Mouse (Mus musculus) adrenal gland, adult 8-10 months (tissue): Measurements from ENCODE around the gene Mto1. TPM values are rescaled to one million over a fixed set of nuclear protein-coding genes. Genes with fewer than 3 reads are reported as not detected.
A peak's percentile ranks its signal among the peaks of the same experiment; 100 is the strongest.
"Not testable (repeated sequence)": the region's sequence is repeated elsewhere in the genome, so short reads cannot be mapped to it uniquely, and the experiment has no call there.

Experiments used
- DNase-seq: peaks from one replicate; pipeline ENCODE4 v3.0.0; 2022
- total RNA-seq, 4 experiments: library from RNA; stranded (reverse); gene quantifications; 2 replicates each; pipeline ENCODE4 v1.2.4; 2022

Gene Mto1
- total RNA-seq, 4 experiments from 2014 or later: 27.4 to 33.7 (median 30.5) TPM

DNA sequence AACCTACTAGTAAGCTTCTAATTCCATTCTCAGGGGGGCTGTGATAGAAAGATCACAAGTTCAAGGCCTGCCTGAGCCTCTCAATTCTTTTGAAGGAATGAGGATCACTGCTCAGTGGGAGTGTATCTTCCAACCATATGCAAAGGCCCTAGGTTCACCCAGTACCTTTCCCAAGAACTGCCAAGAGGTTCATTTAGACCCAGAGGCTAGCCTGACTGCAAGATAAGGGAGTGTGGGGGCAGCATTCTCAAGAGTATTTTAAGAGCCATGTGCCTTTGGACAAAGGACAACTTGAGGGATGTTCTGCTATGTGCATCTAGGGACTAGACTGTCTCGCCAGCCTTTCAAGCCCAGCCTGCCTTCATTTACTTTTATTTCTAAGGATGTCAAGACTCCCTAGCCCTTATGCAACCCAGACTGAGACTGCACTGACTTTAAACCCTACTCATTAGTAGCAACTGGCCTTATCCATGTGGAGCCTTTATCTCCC, 28.6 kb downstream of the Mto1 start:
- no peak for DNase-seq

DNA sequence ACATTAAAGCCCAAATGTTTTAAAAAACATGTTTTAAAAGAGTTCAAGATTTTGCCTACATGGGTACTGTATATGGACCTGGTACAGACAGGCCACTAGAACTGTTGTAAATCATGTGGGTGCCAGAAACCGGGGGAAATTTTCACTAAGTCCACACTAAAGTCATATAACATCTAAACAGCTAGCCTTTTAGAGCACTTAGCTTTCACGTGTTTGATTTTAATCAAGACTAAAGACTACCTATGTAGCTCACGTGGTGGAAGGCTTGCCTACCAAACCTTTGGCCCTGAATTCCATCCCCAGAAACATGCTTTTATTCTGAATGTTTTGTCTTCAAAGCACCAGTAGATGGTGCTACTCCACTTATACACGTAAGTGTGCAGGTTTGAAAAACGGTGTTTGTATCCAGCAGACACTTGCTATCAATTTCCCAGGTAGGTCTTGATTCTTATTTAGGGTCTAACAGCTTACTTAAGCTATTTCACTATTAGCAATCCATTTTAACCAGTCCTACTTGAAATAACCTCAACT, 29.1 kb downstream of the Mto1 start:
- no peak for DNase-seq

DNA sequence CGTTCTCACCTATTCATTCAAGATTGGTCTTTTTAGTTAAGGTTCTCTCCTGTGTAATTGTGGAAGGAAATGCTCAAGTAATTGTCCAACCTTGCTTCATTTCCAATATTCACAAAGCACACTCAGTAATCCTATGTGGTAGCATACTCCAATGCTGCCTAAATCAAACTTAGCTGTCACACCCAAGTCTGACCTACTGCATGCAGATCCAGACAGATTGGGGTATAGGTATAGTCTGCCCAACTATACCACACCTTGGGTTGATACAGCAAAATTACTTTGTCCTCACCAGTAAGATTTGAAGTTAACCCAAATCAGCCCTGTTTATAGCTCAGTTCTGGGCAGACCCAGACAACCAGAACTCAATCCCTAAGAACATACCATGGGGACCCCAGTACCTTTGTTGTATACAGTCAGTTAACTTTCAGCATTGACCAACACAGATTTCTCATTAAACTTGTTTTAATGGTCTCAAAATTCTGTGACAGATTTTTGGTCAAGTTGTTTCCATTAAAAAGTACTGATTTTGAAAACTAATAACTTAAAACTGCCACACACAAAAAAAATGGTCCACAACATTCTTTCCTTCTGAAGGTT, 30.1 kb downstream of the Mto1 start:
- not testable (repeated sequence) for DNase-seq

GRCm38 (mm10) chr9:78479308-78479707, 31.3 kb downstream of the Mto1 start:
- not testable (repeated sequence) for DNase-seq

GRCm38 (mm10) chr9:78480227-78480626, 32.2 kb downstream of the Mto1 start:
- not testable (repeated sequence) for DNase-seq

DNA sequence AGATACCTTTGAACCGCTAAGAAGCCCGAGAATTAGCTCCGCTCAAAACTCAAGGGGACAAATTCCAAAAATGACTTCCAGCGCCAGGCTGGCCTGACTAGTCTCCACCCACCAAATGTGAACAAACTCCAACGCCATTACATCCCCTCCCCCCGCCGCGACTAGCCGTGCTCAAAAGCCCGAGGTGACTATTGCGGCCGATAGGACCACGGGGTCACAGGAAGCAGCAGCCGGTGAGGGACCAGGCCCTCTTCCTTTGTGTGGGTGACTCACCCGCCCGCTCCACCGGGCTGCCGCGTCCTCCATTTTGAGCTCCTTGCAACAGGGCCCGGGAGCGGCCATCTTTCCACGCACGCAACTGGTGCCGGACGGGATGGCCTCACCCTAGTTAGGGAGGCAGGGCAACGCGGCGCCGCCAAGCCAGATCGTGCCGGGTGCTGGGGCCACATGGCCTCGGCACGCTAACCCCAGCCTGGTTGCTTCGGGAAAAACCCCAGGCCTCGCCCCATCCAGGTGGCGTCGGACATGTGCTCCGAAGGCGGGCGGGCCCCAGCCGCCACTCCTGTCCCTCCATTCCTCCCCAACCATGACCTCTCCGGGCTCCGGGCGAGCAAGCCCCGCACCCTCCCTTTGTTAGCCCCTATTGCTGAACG, 32.8 kb downstream of the Mto1 start:
- DNase-seq: peak; percentile 78

GRCm38 (mm10) chr9:78481423-78482331, 33.7 kb downstream of the Mto1 start:
- DNase-seq: peak; percentile 98

DNA sequence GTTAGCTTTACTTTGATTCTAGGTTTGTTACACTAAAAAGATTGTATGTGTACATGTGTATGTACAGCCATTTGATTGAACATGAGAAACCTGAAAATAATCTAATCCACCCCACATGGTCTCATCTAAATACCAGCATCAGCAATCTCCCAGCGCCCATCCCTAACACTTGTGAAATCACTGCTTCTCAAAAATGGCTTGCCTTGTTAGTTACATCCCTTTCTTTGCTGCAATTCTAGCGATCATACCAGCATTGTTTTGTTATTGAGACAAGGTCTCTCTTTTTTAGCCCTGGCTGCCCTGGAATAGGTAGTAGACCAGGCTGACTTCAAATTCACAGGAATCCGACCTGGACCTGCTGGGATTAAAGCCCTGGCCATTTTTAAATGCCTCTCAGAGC, 34.4 kb downstream of the Mto1 start:
- DNase-seq: no peak

DNA sequence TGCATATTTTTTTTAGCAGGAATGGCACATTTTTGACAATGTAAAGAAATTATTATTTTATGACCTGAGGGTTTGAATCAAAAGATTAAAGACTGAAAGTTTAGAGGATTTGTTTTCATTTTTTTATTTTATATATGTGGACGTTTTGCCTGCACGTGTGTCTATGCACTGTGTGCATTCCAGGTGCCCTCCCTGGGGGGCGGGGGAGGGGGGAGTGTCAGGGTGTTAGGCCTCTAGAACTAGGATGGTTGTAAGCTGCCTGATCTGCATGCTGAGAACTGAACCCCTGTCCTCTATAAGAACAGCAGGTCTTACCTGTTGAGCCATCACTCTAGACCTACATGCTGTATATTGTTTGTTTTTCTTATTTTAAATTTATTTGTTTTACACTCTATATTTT, 36.7 kb downstream of the Mto1 start:
- DNase-seq: no peak

DNA sequence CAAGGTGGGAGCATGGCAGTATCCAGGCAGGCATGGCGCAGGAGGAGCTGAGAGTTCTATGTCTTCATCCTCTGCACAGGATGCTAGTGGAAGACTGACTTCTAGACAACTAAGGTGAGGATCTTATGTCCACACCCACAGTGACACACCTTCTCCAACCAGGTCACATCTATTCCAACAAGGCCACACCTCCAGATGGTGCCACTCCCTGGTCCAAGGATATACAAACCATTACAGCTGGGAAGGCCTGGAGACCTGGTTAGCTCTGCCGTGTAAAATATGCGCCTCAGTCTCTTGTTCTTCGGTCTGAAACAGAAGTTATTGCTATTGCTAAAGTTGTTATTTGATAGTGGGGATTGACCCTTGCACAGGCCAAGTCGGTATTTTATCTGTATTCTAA, 40.0 kb downstream of the Mto1 start:
- not testable (repeated sequence) for DNase-seq

DNA sequence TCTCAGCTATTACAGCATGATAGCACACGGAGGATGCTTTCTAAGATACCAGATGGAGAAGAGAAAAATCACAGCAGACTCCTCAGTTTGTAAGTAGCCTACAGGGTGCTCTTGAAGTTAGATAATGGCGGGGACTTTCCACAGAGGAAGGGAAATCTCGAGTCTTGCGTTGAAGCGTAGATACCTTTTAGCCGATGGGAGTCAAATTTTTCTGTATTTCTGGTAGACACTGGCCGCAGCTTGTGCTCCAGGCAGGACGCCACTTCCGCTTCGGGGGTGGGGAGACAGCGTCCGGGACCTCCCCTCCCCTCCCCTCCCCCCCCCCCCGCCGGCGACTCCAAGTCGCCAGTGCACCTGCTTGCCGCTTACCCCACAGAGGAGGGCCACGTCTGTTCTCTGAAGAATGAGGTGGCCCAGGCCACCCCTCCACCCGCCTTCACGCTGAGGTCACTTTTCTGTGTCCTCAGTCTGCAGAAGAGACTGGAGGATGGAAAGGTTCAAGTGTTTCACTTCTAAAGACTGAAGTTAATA, 40.9 kb downstream of the Mto1 start, which contains the start of gene Eef1a1:
TSS of gene Eef1a1 (minus strand) at position 262 of the 531 bp plus-strand sequence.
- peak; percentile 41 for DNase-seq

DNA sequence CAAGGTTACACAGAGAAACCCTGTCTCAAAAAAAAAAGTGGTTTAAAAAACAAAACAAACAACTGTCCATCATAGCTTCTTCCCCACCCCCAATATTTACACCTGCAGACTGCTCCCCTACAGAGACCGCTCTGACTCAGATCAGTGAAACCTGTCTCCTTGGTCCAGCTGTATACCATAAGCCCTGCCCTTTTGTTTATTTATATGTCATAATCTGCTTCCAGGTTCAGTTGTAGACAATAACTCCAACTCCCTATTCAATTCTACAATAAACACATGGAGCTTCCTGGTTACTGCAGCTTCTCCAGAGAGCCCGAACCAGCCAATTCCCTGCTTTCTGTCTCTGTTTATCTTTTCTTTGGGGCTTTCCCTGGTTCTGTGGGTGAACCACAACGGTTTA, 43.2 kb downstream of the Mto1 start:
- no peak for DNase-seq

DNA sequence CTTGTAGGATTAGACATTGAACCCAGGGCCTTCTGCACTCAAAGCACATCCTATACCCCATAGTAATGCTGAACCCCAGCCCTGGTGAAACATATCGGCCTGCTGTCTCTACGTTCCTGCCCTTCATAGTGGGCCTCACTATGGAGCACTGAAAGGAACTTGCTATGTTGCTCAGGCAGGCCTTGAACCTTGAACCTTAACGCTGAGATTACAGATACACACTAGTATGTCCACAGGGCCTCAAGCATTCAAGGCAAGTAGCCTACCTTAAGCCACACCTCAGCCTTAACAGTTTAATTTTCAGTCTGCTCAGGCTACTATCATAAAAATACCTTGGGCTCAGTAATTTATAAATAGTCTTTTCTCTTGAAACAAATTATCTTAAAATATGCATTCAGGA, 44.2 kb downstream of the Mto1 start:
- no peak for DNase-seq

- no peak for DNase-seq
Observed at GRCm38 (mm10) chr9:78493171-78493570, 45.2 kb downstream of the Mto1 start.

- DNase-seq: no peak
Observed at GRCm38 (mm10) chr9:78500386-78500785, 52.4 kb downstream of the Mto1 start.

DNA sequence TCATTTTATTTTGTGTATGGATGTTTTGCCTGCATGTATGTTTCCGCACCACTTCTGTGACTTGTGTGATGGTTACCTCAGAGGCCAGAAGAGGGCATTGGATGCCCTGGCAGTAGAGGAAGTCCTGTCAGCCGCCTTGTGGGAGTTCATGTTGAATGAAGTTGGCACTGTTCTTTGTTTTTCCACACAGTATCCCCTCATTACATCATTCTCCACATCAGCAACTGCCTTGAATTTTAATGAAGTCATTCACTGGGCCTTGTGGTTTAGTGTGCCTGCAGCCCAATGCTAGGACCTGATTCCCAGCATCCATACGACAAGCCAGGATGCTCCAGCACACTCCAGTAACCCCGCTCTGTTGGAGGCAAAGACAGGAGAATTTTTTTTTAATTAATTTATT, 53.3 kb downstream of the Mto1 start:
- DNase-seq: no peak

DNA sequence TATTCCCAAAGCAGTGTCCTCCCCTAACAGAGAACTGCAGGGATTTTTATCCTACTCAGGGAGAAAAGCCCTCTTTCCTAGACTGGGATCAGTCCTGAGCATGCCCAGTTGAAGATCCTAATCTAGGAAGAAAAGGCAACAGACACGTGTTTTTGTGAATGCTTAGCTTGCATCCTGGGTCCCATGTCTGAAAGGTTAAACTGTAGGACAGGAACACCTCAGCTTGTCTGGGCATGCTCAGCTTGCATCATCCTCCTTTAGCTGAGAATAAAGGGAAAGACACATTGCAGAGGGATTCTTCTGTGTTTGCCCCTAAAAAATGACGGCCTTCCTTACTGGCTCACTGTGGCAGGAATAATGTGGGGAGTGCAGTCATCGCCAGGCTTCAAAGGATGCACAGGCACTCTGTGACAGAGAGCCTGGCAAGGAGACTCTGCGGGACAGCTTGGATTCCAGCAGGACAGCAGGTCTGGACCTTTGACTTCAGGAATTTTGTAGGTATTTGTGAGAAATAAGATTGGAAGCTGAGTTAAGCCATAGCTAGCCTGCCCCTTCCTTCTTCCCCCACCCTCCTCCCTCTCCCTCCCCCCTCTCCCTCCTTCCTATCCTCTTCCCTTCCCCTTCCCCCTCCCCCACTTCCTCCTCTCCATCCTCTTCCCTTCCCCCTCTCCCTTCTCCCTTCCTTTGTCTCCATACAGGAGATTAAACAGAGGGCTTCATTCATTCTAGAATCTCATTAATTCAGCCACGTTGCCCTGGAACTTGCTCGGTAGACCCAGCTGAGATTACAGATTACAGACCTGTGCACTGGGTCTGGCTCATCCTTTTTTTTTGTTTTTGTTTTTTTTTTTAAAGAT, 55.4 kb downstream of the Mto1 start:
- no peak for DNase-seq

- no peak for DNase-seq
Observed at GRCm38 (mm10) chr9:78504133-78504532, 56.1 kb downstream of the Mto1 start.

- DNase-seq: no peak
Observed at GRCm38 (mm10) chr9:78504679-78505078, 56.7 kb downstream of the Mto1 start.

GRCm38 (mm10) chr9:78505223-78505622, 57.2 kb downstream of the Mto1 start:
- no peak for DNase-seq

DNA sequence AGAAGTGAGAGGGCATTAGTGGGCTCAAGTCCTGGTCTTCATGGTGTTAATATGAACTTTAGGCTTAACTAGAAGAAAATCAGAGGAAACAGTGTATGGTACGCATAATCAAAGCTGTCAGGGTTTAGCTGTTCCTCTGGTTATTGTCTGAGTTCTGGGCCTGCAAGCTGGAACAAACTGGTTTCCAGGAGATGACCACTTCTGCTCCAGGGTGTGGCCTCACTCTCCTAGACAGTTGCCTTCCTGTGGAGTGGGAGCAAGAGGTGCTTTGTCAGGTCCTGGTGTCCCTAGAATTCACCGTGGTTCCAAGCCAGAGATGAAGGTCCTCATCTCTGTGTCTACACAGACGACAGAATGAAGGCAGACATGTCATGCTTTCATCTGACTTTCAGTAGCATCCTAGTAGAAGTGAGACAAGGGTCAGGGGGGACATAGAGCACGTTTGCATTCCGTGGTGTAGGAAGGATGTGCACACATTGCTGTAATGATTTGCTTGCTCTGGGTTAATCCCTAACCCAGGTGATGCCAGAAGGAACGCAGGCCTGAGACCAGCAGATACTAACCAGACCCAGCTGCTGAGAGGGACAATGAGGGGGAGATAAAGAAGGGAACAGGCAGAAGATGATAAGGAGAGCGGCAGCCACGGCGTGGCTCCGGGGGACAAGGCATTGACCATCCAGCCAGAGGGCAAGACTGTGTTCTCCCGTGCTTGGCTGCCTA, 58.2 kb downstream of the Mto1 start:
- DNase-seq: no peak
